Comparison of ENCODE assay signal across 8 mouse cellular contexts in the genomic region with DNA sequence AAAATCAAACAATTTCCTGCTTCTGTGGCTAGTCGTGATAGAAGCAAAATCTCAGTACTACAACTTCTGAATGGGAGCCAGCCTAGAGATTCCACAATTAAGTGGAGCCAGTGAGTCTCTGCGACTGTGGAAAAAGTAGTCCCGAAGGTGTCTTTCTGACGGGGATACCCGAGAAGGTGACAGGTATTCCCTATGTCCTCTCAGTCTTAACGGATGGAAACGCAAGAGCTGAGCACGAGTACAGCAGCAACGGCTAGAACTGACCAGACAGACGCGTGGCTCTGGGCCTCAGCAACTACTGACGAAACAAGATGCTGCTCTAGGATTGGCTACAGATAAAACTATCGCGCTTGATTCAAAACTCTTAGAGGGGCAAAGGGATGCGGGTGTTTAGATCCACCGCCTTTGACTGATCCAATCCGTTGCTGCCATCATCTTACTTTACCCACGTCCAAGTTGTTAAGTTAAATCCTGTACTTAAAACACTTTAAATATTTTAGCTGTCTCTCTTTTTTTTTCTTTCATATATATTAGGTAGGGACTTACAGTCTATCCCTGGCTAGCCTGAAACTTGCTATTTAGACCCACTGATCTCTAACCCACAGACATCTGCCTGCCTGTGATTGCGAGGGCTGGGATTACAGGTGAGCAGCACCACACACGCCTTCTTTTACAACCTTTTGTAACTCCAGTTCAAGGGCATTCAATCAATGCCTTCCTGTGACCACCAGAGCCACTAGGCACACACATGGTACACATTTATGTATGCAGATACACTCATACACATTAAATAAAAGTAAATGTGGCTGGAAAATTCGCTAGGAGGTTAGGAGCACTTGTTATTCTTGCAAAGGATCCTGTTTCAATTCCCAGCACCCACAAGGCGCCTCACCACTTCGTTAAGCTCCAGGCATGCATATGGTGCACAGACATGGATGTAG. TPM values are rescaled to one million over a fixed set of nuclear protein-coding genes. Genes with fewer than 3 reads are reported as not detected.
DNase-seq lines count a peak whose midpoint lies in the region; ATAC-seq and TF ChIP-seq lines count a peak whose summit lies in the region.

TSS of gene Nasp (minus strand) at position 220 of the 941 bp plus-strand sequence.

- DNase-seq in c-Kit-positive CD71-positive TER-119-negative erythroid progenitor cells, embryonic 14.5 days (ENCODE audit: low read depth), result peak; percentile 87
- peak; percentile 84 for DNase-seq in heart, postnatal 0 days (ENCODE audit: low spot score)
- peak; percentile 76 to 87 for DNase-seq in kidney, postnatal 4 days

- TF ChIP-seq CTCF in E14TG2a.4 (conservative IDR thresholded peaks at IDR 0.05; ENCODE audit: low read length), result no peak
- no peak for TF ChIP-seq CTCF in heart, postnatal 0 days (IDR thresholded peaks at IDR 0.05; ENCODE audit: low read depth)
- TF ChIP-seq CTCF in testis, adult 2 months (IDR thresholded peaks at IDR 0.05; ENCODE audit: control insufficient read depth, insufficient read depth, insufficient replicate concordance, low read depth, low read length), result no peak

- peak; percentile 82; the same call in 1 of the 2 replicates for TF ChIP-seq POLR2A in testis, adult 2 months (IDR thresholded peaks at IDR 0.05; ENCODE audit: control insufficient read depth, low read depth, low read length)

- 8% methylated on average over 23 of the region's 23 CpGs for WGBS in forebrain, embryonic 12.5 days
- 8% methylated on average over 23 of the region's 23 CpGs for WGBS in heart, postnatal 0 days
- WGBS in liver, embryonic 16.5 days (ENCODE audit: insufficient replicate concordance), result 7% methylated on average over 23 of the region's 23 CpGs
- WGBS in neural tube, embryonic 13.5 days, result 8% methylated on average over 23 of the region's 23 CpGs

- H3K36me3 ChIP-seq in E14TG2a.4 (ENCODE audit: insufficient read depth, low read length), result peaks cover 33% of the 10 kb centered on the region
- H3K36me3 ChIP-seq in forebrain, embryonic 12.5 days (replicated peaks), result peaks cover 6% of the 10 kb centered on the region
- H3K36me3 ChIP-seq in heart, postnatal 0 days (replicated peaks; ENCODE audit: control insufficient read depth, insufficient read depth, low read length), result no peaks in the 10 kb centered on the region
- peaks cover 3% of the 10 kb centered on the region; the same call in 1 of the 2 replicates for H3K36me3 ChIP-seq in liver, embryonic 16.5 days (ENCODE audit: control insufficient read depth, insufficient read depth)
- peaks cover 10% of the 10 kb centered on the region for H3K36me3 ChIP-seq in neural tube, embryonic 13.5 days
- H3K36me3 ChIP-seq in testis, adult 2 months (ENCODE audit: control insufficient read depth, insufficient read depth, low read length), result no peaks in the 10 kb centered on the region

- H3K9ac ChIP-seq in forebrain, embryonic 12.5 days, result peak within 1 kb of the TSS; percentile 87
- peak within 1 kb of the TSS; percentile 79 for H3K9ac ChIP-seq in heart, postnatal 0 days (replicated peaks; ENCODE audit: low read depth, low read length)
- H3K9ac ChIP-seq in liver, embryonic 16.5 days (ENCODE audit: low read depth, low read length), result peak within 1 kb of the TSS; percentile 91
- H3K9ac ChIP-seq in neural tube, embryonic 13.5 days, result peak within 1 kb of the TSS; percentile 89

- peak within 1 kb of the TSS; percentile 95 for H3K27ac ChIP-seq in forebrain, embryonic 12.5 days
- H3K27ac ChIP-seq in heart, postnatal 0 days (ENCODE audit: low read depth), result peak within 1 kb of the TSS; percentile 95
- H3K27ac ChIP-seq in liver, embryonic 16.5 days (ENCODE audit: low read length), result peak within 1 kb of the TSS; percentile 95
- H3K27ac ChIP-seq in neural tube, embryonic 13.5 days (replicated peaks), result peak within 1 kb of the TSS; percentile 96
- H3K27ac ChIP-seq in testis, adult 2 months (ENCODE audit: control insufficient read depth, insufficient read depth, low read depth, low read length), result peak within 1 kb of the TSS; percentile 94

- ATAC-seq in forebrain, embryonic 12.5 days (ENCODE audit: low FRiP score), result peak; percentile 91
- ATAC-seq in heart, postnatal 0 days (ENCODE audit: insufficient read depth, low read depth), result peak; percentile 83
- peak; percentile 81 for ATAC-seq in liver, embryonic 16.5 days (ENCODE audit: low read depth)
- ATAC-seq in neural tube, embryonic 13.5 days (ENCODE audit: low read depth), result peak; percentile 89

- peak within 1 kb of the TSS; percentile 72 for H3K4me2 ChIP-seq in forebrain, embryonic 12.5 days
- H3K4me2 ChIP-seq in heart, postnatal 0 days (ENCODE audit: low read depth, low read length), result peak within 1 kb of the TSS; percentile 93
- peak within 1 kb of the TSS; percentile 98 for H3K4me2 ChIP-seq in liver, embryonic 16.5 days (ENCODE audit: low read depth, low read length)
- H3K4me2 ChIP-seq in neural tube, embryonic 13.5 days, result peak within 1 kb of the TSS; percentile 78

- no peaks in the 10 kb centered on the region for H3K27me3 ChIP-seq in E14TG2a.4 (ENCODE audit: insufficient read depth, low read length)
- no peaks in the 10 kb centered on the region for H3K27me3 ChIP-seq in forebrain, embryonic 12.5 days
- H3K27me3 ChIP-seq in heart, postnatal 0 days (ENCODE audit: control insufficient read depth, insufficient read depth, low read length), result no peaks in the 10 kb centered on the region
- H3K27me3 ChIP-seq in liver, embryonic 16.5 days (ENCODE audit: control insufficient read depth, insufficient read depth, low read depth, low read length), result no peaks in the 10 kb centered on the region
- H3K27me3 ChIP-seq in neural tube, embryonic 13.5 days, result no peaks in the 10 kb centered on the region
- no peaks in the 10 kb centered on the region for H3K27me3 ChIP-seq in testis, adult 2 months (ENCODE audit: control insufficient read depth, insufficient read depth, low read length)

- no peak for TF ChIP-seq EP300 in heart, postnatal 0 days (IDR thresholded peaks at IDR 0.05; ENCODE audit: low read depth)

- H3K9me3 ChIP-seq in E14TG2a.4 (ENCODE audit: low read length), result no peaks in the 10 kb centered on the region
- no peaks in the 10 kb centered on the region for H3K9me3 ChIP-seq in forebrain, embryonic 12.5 days
- H3K9me3 ChIP-seq in heart, postnatal 0 days (replicated peaks; ENCODE audit: control insufficient read depth, low read length), result no peaks in the 10 kb centered on the region
- no peaks in the 10 kb centered on the region for H3K9me3 ChIP-seq in liver, embryonic 16.5 days (replicated peaks; ENCODE audit: control insufficient read depth, low read length)
- H3K9me3 ChIP-seq in neural tube, embryonic 13.5 days, result no peaks in the 10 kb centered on the region

- H3K4me1 ChIP-seq in E14TG2a.4 (replicated peaks; ENCODE audit: low read depth, low read length), result peaks cover 39% of the 10 kb centered on the region
- H3K4me1 ChIP-seq in forebrain, embryonic 12.5 days, result peaks cover 21% of the 10 kb centered on the region
- peaks cover 5% of the 10 kb centered on the region; the same call in 1 of the 2 replicates for H3K4me1 ChIP-seq in heart, postnatal 0 days (ENCODE audit: control insufficient read depth, insufficient read depth)
- H3K4me1 ChIP-seq in liver, embryonic 16.5 days (ENCODE audit: control insufficient read depth, low read depth, low read length), result peaks cover 22% of the 10 kb centered on the region
- H3K4me1 ChIP-seq in neural tube, embryonic 13.5 days (replicated peaks), result peaks cover 26% of the 10 kb centered on the region
- H3K4me1 ChIP-seq in testis, adult 2 months (ENCODE audit: control insufficient read depth, insufficient read depth, low read length), result no peaks in the 10 kb centered on the region; the same call in 1 of the 2 replicates

- peak within 1 kb of the TSS; percentile 100 for H3K4me3 ChIP-seq in E14TG2a.4 (replicated peaks; ENCODE audit: low read length)
- peak within 1 kb of the TSS; percentile 98 for H3K4me3 ChIP-seq in forebrain, embryonic 12.5 days (replicated peaks)
- peak within 1 kb of the TSS; percentile 97 for H3K4me3 ChIP-seq in heart, postnatal 0 days (ENCODE audit: low read depth, low read length)
- H3K4me3 ChIP-seq in liver, embryonic 16.5 days (ENCODE audit: low read depth, low read length), result peak within 1 kb of the TSS; percentile 98
- peak within 1 kb of the TSS; percentile 94 for H3K4me3 ChIP-seq in neural tube, embryonic 13.5 days
- peak within 1 kb of the TSS; percentile 97 for H3K4me3 ChIP-seq in testis, adult 2 months (ENCODE audit: control insufficient read depth, low read depth, low read length)

RNA-seq across cellular contexts. Expression of gene Nasp, which starts in this region (rescaled TPM):
- polyA plus RNA-seq in forebrain, embryonic 12.5 days (2016; fragmentation: Nextera tagmentation; extraction: Ambion mirVana), result 296 TPM in 2 replicates
- total RNA-seq in heart, postnatal 0 days (2014; rRNA removed; ENCODE audit: low replicate concordance), result 28.1 and 29.9 TPM in 2 replicates
- polyA plus RNA-seq in heart, postnatal 0 days (2015; fragmentation: Nextera tagmentation; extraction: Ambion mirVana), result 32.1 and 32.2 TPM in 2 replicates
- 38.4 and 45.2 TPM in 2 replicates for polyA plus RNA-seq in liver, embryonic 16.5 days (2015; fragmentation: Nextera tagmentation; extraction: Ambion mirVana)
- polyA plus RNA-seq in neural tube, embryonic 13.5 days (2015; fragmentation: Nextera tagmentation; extraction: Ambion mirVana), result 89.8 and 96.9 TPM in 2 replicates
- polyA plus RNA-seq in testis, adult 2 months (2012; rRNA removed), result 110 and 149 TPM in 2 replicates

Comparison
In these comparisons a context has a peak if more than half of its experiments do, and no peak if none do; other contexts are left out.
1. Peak in every context shown above with its lines: DNase-seq, ATAC-seq, H3K4me3 ChIP-seq and H3K27ac ChIP-seq.